Mouse (Mus musculus): Measurements from ENCODE around the gene Gm17359.
"Not testable (repeated sequence)": the region's sequence is repeated elsewhere in the genome, so short reads cannot be mapped to it uniquely, and the experiment has no call there.

The Gm17359 gene

DNA sequence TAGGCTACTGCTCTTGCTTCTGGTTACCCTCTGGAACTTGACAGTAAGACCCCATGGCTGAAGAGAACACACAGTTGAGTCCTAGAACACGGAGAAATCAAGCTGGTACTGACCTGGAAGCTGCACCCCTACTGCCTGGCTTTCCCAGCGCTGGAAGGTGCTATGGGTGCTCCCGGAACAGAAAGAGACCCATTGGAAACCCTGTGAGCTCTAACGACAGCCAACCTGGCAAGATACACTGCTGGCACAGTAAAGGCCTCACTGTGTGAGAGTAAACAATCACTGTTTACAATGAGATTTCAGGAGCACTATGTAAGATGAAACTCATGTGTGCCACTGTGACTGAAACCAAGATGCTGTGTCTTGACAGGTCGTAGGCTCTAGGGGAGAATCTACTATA is 78.6 kb downstream of the Gm17359 start:
- DNase-seq (ENCODE audit: low spot score in 2 of 2) = no peak

DNA sequence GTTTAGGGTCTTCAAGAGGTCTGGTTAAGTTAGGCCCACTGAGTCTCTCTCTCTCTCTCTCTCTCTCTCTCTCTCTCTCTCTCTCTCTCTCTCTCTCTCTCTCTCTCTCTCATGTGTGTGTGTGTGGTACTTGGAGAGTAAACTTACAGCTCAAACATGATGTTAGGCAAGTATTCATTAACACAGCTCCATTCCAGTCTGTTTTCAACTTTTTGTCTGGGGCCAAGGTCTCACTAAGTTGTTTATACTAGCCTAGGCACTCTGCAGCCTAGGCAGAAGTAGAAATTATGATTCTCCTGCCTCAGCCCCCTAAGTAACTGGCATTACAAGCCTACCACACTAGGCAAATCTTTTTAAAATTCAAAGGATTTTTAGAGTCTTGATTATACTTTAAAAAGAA is 79.5 kb downstream of the Gm17359 start:
- DNase-seq (ENCODE audit: low spot score in 2 of 2) = no peak

DNA sequence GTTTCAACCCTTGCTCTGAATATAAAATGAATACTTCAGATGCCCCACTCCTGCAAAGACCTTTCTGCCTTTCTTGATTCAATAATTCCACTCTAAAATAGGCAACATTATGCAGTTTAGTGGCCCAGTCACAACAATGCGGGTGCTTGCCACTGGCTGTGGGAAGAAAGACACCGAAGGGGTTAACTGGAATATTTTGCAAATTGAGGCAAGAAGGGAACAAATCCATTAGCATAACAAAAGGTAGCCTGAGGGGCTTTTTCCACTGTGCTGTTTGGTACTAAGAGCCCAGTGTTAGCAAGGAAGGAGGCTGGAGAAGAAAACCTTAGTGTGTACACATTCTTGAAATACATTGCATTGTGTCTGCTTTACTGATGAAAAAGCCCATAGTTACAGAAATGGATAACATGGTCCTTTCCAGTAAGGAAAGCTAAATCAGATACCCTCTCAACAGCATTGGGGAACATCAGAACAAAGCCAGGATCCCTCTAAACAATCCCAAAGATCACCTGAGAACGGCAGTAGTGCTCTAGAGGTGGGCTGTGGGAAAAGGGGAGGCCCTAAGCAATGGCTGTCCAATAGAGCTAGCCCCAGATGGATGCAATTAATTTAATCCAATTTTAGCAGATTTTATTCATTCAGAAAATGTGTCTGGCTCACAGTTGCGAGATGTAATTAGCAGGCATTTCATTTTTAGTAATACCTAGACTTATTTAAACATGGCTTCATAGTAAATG is 80.7 kb downstream of the Gm17359 start:
- no peak for DNase-seq (ENCODE audit: low spot score in 2 of 2)

DNA sequence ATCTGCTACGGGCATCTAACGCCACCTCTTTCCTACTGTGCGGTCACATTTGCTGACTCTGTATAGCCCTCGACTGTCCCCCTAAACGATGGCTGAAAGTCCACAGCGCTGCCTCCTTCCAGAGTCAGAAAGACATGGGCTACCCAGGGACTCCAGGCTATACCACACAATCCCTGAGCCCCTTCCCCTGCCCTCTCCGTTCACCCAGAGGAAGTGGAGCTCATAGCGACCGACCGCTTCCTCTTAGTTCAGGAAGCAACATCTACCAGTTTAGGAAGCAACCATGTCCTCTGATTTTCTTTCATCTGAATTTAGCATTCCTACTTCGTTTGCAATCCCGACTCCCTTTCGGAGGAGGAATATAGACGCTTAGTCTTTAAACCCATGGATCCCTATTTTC is 82.5 kb downstream of the Gm17359 start:
- no peak for DNase-seq (ENCODE audit: low spot score in 2 of 2)

DNA sequence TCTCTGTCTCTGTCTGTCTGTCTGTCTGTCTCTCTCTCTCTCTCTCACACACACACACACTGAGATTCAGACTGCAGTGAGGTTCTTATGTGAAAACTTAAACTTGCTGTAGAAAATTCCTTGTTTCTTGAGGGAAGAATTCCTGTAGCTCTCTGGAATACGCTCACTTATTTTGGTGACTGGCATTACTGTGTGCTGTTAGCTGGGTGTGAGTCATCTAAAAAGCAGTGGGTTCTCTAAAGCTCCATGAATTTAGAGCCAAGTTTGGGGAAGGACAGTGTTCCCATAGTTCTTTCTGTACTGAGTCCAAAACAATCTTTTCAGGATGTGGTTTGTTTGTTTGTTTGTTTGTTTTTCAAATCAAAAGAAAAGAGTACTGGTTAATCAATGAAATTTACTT is 89.0 kb downstream of the Gm17359 start:
- no peak for DNase-seq (ENCODE audit: low spot score in 2 of 2)

DNA sequence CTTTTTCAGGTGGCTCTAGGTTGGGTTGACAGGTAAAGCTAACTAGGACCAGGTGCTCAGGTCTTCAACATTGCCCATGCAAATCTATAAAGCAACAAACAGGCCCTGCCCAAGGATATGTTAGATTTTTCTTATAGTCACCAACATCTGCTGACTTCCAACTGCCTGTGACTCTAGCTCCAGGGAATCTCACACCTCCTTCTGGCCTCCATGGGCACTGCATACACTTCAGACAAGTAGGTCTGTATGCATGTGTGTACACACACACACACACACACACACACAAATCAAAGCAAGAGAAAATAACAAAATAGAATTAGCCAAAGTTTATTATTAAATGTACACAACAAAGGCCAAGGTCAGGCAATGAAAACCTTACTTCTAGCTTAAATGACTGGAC is 97.1 kb downstream of the Gm17359 start:
- no peak for DNase-seq (ENCODE audit: low spot score in 2 of 2)

DNA sequence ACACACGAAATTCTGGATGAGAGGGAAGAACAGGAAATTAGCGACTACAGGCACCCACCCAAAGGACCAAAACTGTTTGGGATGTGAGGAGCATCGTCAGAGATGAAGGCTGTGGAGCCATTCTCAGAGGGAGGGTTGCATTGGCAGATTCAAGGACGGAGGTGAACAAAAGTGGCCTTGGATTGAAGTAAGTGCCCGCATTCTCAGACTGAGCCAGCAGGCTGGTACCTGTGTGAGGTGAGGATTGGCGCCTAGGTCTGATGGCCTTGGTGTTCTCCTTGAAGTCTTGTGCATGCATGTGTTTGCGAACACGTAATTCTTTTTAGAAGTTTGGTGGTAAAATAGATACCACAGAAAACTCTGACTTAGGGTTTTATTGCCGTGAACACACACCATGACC is 98.0 kb downstream of the Gm17359 start:
- no peak for DNase-seq (ENCODE audit: low spot score in 2 of 2)

DNA sequence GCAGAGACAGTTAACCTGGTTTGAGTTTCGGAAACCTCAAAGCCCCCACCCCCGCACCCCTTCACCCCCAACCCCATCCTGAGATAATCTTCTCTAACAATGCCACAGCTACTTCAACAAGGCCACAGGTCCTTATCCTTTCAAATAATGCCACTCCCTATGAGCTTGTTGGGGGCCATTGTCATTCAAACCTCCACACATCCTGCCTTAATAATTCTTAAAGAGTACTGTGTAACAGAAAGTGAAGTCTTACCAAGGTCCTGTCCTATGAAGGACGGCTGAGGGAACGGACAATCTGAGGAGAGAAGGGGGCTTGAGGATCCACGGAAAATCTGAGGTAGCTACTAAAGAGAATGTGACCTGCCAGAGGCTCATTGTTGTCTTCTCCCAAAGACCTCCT is 98.5 kb downstream of the Gm17359 start:
- no peak for DNase-seq (ENCODE audit: low spot score in 2 of 2)

DNA sequence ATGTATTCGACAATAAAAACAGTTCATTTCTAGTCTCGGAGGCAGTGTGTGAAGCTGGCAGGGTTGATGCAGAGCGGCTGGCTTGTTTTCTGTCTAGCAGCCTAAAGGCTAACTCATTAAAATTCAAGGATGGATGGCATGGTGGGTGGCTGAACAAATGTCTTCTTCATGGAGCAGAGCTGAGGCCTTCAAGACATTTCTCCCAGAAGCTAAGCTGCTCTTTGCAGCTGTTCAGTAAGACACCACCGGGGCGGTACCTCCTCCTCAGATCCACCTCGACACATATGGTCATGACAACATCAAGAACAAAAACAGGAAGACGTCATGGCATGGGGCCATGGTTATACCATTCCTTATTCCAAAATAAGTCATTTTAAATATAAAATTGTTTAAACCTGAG is 99.7 kb downstream of the Gm17359 start:
- DNase-seq (ENCODE audit: low spot score in 2 of 2) = no peak

GRCm38 (mm10) chr3:79438276-79438675 is 101.8 kb downstream of the Gm17359 start:
- no peak for DNase-seq (ENCODE audit: low spot score in 2 of 2)

GRCm38 (mm10) chr3:79440976-79441491 is 104.6 kb downstream of the Gm17359 start:
- DNase-seq (ENCODE audit: low spot score in 2 of 2) = no peak

DNA sequence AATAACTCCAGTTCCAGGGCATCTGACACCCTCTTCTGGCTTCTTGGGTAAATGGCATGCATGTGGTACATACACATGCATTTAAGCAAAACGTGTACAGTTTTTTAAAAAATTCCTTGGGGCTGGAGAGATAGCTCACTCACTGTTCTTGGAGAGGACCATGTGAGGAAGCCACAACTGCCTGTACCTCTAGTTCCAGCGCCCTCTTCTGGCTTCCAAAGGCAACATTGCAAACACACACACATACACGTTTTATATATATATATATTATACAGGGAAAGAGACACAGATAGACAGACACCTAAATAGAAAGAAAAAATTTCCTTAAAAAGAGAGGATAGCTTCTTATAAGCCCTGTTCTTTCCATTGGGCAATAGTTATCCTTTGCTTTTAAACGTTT is 107.4 kb downstream of the Gm17359 start:
- DNase-seq (ENCODE audit: low spot score in 2 of 2) = no peak

DNA sequence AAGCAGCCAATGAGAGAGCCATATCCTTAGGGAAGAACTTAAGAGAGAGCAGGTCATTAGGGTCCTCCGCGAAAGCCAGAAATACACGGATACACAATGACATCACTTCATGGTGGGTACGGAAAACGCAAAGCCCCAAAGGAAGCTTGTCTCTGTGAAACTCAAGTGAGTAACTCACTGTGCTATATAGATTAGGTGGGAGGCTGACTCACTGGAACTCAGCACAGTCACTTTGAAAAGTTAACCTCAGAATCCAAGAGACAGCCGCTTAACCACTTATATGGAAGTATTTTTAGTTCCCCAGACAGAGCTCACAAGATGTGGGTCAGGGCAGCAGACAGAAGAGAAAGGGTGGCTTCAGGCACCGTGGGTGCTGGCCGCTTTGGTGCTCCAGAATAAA is 108.6 kb downstream of the Gm17359 start:
- no peak for DNase-seq (ENCODE audit: low spot score in 2 of 2)

DNA sequence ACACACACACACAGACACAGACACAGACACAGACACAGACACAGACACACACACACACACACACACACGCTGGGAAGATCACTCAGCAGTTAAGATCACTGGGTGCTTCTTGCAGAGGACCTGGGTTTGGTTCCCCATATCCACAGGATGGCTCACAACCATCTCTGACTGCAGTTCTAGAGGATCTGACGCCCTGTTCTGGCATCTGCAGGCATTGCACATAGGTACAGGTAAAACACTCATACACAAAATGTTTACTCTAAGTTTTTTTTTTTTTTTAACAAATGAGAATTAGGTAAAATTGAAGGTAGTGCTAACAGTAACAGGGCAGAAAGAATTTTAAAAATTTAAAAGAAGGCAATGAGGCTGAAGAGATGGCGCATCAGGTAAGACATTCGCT is 109.7 kb downstream of the Gm17359 start:
- no peak for DNase-seq (ENCODE audit: low spot score in 2 of 2)

GRCm38 (mm10) chr3:79446648-79447047 is 110.2 kb downstream of the Gm17359 start:
- DNase-seq (ENCODE audit: low spot score in 2 of 2) = not testable (repeated sequence)

- DNase-seq (ENCODE audit: low spot score in 2 of 2) = no peak
Observed at GRCm38 (mm10) chr3:79448421-79448820, 112.0 kb downstream of the Gm17359 start.

DNA sequence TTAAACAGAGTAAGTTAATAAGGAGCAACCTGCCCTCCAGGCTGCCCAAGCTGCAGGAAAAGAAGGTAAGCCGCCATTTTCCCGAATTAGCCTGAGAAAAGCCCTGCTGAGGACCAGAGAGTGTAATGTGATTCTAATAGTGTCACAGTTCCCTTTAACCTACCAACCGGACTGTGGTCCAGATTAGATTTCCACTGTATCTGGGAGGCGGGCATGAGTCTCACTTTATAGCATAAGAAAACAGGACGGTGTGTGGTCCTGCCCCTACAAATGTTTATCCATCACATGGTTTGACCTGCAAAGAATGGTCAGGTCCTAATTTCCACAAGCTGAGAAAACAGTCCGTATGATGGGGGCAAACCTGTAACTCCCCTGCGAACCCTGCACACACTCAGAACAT is 112.9 kb downstream of the Gm17359 start:
- no peak for DNase-seq (ENCODE audit: low spot score in 2 of 2)

DNA sequence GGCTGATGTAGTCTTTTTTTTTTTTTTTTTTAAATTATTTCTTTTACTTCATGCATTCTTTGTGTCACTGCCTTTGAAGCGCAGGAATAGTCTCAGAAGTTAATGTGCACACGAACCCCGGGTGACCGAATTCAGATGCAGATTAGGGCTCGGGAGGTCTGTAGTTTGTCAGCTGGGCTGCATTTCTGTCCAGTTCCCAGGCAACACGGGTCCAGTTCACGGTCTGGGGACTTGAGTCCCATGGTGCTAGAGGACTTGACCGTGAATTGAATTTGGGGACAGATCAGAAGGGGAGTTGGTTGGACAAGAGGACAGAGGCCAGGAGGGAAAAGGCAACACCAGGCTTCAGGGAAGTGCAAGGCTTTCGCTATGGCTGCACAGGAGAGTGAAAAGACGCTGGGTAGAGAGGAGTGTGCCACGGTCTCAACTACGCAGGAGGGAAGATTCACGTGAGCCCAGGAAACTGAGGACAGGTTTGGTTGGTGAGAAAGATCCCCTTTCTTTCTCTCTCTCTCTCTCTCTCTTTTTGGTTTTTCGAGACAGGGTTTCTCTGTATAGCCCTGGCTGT is 116.3 kb downstream of the Gm17359 start:
- no peak for DNase-seq (ENCODE audit: low spot score in 2 of 2)

GRCm38 (mm10) chr3:79455761-79456160 is 119.3 kb downstream of the Gm17359 start:
- DNase-seq (ENCODE audit: low spot score in 2 of 2) = no peak

DNA sequence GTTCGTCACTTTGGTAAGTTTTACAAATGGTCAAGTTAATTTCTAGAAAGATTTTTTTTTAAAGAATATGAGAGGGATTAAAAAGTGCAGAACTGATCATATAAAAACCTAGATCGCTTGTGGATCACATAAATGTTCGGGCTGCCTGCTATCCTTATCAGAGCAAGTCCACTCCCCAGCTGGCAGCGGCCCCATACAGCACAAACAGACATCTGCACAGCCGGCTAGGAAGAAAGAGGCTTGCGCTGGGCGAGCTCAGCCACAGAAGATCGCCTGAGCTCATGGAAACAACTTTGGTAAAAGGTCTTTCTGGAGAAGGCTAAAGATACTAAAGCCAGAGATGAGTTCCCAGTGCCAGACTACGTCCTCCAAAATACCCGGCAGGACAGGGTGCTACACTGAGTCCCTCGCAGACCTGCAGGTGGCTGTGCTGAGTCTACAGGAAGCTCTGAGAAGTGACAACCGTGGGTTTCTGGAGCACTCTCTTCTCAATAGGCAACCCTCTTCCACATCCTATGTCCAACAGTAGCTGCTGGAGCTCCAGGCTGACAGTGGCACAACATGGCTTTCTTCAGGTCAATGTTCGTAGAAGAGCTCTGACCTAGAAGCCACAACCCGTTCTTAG is 122.3 kb downstream of the Gm17359 start:
- no peak for DNase-seq (ENCODE audit: low spot score in 2 of 2)

DNA sequence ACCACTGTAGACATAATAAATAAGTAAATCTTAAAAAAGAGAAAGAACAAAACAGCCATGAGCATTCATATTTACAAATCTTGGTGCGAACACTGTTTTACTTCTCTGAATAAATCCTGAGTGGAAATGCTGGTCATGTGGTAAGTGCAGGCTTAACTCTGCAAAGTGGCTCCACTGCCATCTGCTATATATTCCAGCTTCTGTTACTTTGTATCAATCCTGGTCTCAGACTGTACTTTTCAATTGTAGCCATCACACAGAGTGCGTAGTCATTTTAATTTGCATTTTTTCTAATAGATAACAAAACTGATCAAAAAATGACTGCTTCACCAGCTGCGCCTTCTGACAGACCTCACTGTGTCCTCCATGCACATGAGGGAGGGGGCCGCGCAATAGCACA is 133.0 kb downstream of the Gm17359 start:
- DNase-seq (ENCODE audit: low spot score in 2 of 2) = no peak

DNA sequence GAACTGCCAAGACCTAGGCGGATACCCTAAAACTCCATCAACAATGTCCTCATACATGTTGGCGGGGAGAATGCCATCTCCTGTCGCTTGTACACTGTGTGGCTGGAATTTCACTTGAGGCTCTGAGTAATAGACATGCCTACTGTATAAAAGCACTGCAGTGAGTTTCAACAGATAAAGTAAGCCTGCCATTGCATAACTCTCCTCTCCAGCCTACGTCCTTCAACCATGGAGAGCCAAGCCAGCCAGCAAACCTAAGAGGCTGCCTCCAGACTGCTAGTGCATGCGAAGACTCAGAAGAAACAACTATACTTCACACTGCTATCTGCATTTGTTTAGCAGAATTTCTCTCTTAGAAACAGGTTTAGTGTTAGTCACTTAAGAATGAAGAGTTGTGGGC is 135.9 kb downstream of the Gm17359 start:
- no peak for DNase-seq (ENCODE audit: low spot score in 2 of 2)

DNA sequence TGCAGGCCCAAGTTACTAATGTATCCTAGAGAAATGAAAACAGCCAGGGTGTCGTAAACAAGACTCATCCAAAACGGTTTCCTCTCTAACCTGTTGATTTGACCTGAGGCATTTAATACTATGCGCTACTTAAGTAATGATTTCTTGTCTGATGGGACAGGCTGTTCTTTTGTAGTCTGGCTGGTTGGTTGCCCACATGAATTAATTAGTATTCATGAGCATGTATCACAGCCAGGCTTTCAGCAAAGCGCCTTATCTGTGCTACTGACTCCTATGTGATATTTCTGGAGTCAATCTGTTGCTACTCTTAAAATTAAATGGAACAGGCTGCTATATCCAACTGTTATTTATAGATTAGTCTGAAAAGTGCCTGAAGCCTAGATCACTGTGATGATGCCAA is 138.4 kb downstream of the Gm17359 start:
- no peak for DNase-seq (ENCODE audit: low spot score in 2 of 2)
